Mouse (Mus musculus) ES-E14 (cell line): Measurements from ENCODE around the gene Rbfox1.

Source experiments
- CHD2 ChIP-seq: IDR thresholded peaks from 2 replicates; pipeline ENCODE4 v1.6.1; 2014; ENCODE audit warnings: mild to moderate bottlenecking, low read depth, low read length, inconsistent platforms
- HCFC1 ChIP-seq: IDR thresholded peaks from 2 replicates; pipeline ENCODE4 v1.6.1; 2012; ENCODE audit warnings: low read length, inconsistent platforms, borderline replicate concordance; ENCODE audit not compliant: insufficient read depth
- ZC3H11A ChIP-seq: IDR thresholded peaks from 2 replicates; pipeline ENCODE4 v1.6.1; 2012; ENCODE audit warnings: low read depth, mild to moderate bottlenecking, inconsistent platforms, low read length, borderline replicate concordance

GRCm38 (mm10) chr16:5997136-5997535, 112.0 kb downstream of the Rbfox1 start:
- no peak for TF ChIP-seq HCFC1
- TF ChIP-seq ZC3H11A: no peak
- TF ChIP-seq CHD2: no peak
